Mouse (Mus musculus): ENCODE results near the gene Timp2.

Gene Timp2

GRCm38 (mm10) chr11:118369251-118369650 is 13.7 kb upstream of the Timp2 start:
- no peak for DNase-seq (ENCODE audit: low read depth)

DNA sequence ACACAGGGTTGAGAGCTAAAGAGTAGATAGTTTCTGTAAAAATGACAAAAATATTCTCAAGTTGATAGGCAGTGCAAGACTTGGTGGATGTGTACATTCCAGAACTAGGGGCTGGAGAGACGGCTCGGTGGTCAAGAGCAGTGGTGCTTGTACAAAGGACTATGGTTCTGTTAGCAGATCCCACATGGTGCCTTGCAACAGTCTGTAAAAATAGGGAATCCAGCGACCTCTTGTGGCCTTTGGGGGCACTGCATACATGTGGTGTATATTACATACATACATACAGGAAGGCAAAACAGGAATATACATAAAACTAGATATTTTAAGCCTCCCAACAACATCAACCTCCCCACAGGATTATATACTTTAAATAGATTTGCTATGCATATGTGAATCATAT is 12.8 kb upstream of the Timp2 start:
- DNase-seq (ENCODE audit: low read depth), result peak; percentile 59

GRCm38 (mm10) chr11:118366559-118366958 is 11.0 kb upstream of the Timp2 start:
- no peak for DNase-seq (ENCODE audit: low read depth)

DNA sequence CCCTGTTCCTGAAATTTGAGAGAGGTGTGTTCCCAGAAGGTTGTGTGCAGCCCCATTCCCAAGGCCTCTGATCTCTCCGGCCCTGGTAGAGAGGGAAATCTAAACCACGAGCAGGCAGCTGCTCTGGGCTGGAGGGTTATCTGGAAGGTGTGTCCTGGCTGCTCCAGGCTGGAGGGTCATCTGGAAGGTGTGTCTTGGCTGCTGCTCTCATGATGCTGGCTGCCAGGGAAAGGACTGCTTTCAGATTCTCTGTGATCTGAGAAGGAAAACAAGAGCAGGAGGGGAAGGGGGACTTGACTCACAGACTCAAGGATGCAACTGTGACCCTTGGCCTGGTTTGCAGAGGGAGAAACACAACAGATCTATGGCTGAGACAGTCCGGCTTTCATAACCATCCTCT is 10.6 kb upstream of the Timp2 start:
- peak; percentile 53 for DNase-seq (ENCODE audit: low read depth)

GRCm38 (mm10) chr11:118365171-118365570 is 9.6 kb upstream of the Timp2 start:
- peak; percentile 93 for DNase-seq (ENCODE audit: low read depth)

DNA sequence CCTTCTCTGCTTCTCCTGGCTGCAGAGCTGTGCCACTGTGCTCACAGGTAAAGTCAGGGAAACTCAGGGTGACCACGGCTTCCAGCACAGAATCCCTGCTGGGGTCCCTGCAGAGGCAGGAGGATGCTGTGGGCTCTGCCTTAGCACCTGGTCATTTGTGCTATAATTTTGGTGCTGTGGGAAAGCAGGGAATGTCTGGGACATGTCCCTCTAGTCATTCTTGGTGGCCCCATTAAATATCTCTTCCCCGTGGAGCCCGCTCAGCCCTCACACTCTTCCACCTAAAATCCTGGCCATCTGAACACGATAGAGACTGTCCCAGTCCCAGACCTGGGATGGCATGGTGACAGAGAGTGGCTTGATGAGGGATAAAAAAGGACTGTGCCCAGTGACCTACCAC is 8.5 kb upstream of the Timp2 start:
- DNase-seq (ENCODE audit: low read depth), result no peak

- peak; percentile 88 for DNase-seq (ENCODE audit: low read depth)
These were observed 7.5 kb upstream of the Timp2 start for GRCm38 (mm10) chr11:118362971-118363518.

DNA sequence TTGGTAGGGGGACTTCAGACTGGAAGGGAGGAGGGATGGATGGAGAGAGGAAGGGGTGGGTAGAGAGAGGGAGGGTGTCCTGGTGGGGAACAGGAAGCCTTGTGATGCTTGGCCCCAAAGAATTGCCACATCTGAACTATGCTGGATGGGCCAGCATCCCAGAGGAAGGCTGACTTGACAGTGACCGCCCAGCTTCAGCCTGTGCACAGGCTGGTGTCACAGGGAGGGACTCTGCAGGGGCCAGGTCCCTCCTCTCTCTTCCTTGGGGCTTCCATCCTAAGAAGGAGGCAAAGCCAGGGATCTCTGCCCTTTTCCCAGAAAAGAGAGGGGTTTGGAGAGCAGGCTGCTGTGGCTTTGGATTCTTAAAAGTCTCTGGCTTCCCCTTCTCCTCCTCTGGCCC is 7.0 kb upstream of the Timp2 start:
- DNase-seq (ENCODE audit: low read depth), result no peak

- DNase-seq (ENCODE audit: low read depth), result peak; percentile 81
These were observed 5.4 kb upstream of the Timp2 start for GRCm38 (mm10) chr11:118360907-118361341.

- peak; percentile 65 for DNase-seq (ENCODE audit: low read depth)
These were observed 5.0 kb upstream of the Timp2 start for GRCm38 (mm10) chr11:118360491-118360890.

DNA sequence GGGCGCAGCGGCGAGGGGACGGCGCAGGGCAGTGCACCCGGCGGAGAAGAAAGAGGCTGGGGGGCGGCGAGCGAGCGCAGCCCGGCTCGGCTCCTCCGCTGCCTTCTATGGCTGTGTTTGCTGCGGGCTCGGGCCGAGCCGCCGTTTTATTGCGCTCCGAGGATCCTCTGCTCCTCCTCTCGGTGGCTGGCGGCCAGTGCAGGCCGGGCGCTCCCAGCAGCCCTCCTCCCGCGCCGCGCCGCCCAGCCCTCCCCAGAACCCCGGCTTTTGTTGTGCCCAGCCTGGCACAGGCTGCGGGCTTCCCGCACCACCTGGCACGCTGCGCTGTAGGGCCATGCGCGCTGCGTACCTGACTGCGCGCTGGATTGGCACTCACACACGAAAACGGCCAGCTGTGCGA is 335 bp downstream of the Timp2 start:
- DNase-seq (ENCODE audit: low read depth), result peak; percentile 97

GRCm38 (mm10) chr11:118354636-118355191 is 826 bp downstream of the Timp2 start:
- peak; percentile 75 for DNase-seq (ENCODE audit: low read depth)

- no peak for DNase-seq (ENCODE audit: low read depth)
These were observed 6.0 kb downstream of the Timp2 start for GRCm38 (mm10) chr11:118349494-118349893.

DNA sequence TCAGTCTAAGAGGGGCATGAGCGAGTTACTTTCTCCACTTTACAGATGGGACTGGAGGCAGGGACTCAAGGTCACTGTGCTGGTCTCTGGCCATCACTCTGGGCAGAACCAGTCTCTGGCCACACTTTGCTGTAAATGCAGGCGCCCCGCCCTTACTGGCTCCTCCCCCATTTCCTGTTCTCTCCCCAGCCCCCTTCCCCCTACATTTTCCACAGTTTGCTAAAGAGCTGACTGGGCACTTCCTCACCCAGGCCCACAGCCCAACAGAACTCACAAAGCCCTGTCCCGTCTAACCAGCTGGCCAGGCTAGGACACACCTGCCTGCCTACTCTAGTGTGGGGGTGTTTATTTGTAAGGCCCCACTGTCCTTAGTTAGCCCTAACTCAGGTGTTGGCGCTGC is 6.7 kb downstream of the Timp2 start:
- DNase-seq (ENCODE audit: low read depth), result peak; percentile 68

GRCm38 (mm10) chr11:118348419-118348818 is 7.1 kb downstream of the Timp2 start:
- DNase-seq (ENCODE audit: low read depth), result no peak

DNA sequence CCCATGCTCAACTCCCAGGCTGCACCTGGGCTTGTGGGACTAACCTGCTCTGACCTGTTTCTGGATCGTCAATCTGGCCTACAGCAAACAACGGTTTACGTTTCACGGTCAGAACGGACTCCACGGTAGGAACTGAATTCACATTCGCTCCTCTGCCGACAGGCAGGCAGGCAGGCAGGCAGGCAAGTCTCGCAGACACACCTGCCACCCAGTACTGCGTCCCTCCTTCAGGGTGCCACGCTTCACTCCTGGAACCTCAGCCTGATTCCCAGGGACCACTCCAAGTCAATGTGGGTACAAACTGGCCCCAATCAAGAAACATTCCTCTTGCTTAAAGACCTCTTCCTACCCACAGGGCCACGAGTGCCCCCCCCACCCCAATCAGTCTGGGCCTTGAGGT is 7.6 kb downstream of the Timp2 start:
- DNase-seq (ENCODE audit: low read depth), result no peak

DNA sequence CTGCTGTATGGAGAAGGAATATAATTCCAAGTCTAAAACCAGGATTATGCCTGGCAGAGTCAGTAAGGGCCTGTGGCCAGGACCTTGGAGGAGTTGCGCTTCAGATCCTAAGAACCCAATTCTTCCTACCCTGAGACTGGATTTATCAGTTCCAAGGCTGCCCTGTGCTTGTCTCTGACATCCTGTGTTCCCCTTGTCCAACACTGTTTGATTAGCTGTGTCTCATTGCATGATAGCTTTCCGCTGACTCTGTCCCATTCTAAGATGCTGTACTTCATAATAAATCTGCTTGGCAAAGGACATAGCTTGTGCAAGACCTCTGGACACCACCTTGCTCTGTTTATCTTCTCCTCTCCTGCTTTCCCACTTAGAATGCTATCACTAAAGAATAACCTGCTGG is 8.1 kb downstream of the Timp2 start:
- no peak for DNase-seq (ENCODE audit: low read depth)

DNA sequence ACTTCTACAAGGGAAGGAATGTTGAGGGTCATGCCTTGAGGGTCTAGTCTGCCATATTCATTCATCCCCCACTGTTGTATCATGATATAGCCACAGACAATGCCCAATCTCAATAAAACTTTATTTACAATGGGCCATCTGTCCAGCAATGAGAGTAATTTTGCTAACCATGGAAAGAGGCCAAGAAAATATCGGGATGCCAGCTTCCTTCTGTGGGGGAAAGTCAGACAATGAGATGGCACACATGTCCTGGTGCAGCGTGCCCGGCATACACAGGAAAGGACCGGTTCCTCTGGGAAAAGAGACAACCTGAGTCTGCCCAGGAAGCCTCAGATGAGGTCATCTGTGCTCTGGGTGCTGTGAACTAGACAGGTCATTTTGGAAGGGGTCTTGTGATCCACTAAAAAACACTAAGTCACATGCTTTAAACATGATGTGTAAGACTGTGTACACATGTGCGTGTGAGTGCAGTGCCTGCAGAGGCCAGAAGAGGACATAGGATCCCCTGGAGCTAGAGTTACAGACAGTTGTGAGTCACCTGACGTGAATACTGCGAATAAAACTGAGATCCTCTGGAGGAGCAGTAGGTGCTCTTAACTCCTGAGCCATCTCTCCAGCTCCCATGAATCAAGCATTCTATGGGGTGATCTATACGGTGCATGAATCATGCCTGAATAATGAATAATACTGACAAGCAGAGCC is 9.0 kb downstream of the Timp2 start:
- peak; percentile 73 for DNase-seq (ENCODE audit: low read depth)

GRCm38 (mm10) chr11:118345693-118346092 is 9.8 kb downstream of the Timp2 start:
- no peak for DNase-seq (ENCODE audit: low read depth)

DNA sequence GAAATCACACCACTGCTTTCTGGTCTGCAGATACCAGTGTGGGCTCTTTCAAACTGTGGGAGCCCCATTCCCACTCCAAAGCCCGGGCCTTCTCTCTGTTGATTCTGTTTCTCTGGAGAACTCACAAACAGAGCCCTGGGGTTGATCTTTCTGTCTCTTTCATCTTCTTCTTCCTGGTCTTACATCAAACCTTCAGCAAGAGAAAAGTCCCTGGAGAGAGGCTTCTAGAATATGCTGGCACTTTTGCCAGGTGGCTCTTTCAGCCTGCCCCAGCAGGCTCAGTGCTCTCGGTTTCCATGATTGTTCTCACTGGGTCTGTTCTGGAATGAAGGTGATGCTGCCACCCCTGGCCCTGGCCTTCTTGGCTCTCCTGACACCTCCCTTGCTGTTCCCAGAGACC is 11.9 kb downstream of the Timp2 start:
- DNase-seq (ENCODE audit: low read depth), result no peak

DNA sequence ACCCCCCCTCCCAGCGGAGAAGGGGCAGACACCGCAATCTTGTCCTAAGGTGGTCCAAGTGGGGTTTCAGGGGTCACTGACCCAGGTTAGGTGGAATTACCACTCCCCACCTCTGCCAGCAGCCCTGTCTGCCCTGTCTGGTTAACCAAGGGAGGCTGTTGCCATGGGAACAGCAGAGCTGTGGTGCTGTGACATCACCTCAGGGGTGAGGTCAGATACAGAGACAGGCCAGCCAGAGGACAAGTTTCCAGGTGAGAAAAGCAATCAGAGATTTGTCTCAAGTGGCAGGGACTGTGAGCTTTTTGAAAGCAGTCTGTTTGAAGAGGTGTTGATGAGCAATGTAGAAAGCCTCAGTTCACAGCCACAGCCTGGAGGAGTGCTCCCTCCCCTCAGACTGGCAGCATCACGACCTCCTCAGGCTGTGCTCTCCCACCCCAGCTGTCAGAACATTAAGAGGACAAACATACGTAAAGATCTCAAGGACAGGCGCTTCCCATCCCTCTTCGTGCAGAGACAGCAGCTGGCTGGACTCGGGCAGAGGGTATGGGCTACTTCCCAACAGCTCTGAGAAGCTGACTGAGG is 13.0 kb downstream of the Timp2 start, which contains the start of gene Cep295nl:
Gene Cep295nl (minus strand): TSS at position 101 of the 582 bp plus-strand sequence.
- no peak for DNase-seq (ENCODE audit: low read depth)

DNA sequence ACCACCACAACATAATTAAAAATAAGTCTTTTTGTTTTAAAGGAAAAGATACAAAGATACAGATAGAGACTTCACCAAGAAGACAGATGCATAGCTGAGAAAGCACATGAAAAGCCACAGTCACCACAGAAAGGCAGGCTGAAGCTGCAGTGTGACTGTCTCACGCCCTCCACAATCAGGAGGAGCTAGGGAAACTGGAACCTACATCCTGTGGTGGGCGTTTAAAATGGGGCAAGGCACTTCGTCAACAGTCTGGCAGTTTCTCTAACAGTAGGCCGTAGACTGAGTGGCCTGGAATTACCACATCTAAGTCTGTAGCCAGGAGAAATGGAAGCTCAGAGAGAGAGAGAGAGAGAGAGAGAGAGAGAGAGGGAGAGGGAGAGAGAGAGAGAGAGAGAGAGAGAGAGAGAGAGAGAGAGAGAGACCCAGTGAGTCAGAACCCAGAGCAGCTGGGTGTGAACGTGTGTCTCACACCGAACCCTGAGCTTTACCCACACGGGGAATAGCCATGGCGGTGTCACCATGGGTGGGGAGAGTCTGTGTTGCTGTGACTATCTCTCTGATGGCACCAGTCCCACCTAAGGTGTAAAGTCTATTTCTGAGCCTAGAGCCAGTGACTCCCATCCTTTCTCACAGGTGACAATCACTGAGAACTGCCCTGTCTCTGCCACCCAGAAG is 17.9 kb downstream of the Timp2 start:
- peak; percentile 48 for DNase-seq (ENCODE audit: low read depth)

DNA sequence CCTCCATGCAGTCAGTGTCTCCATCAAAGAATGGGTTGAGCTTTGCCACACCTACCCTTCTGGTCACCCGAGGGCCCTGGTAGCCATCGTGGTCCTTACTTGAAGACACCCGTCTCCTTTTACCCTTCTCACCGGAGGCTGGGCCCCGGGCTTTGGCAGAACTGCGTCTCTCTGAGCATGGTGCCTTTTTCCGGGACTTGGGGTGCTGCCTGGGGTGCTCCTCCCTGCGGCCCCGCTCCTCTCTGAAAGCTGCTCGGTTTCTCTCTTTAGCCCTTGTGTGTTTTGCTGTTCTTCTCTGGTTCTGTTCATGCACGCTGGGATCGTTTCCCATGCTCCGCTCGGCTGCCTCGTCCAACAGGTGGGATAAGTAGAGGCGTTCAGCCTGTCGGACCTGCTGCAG is 22.1 kb downstream of the Timp2 start:
- no peak for DNase-seq (ENCODE audit: low read depth)
